Mouse (Mus musculus) neural tube, embryonic 15.5 days (tissue): ENCODE results near the gene Lpin3. TPM values are rescaled to one million over a fixed set of nuclear protein-coding genes. Genes with fewer than 3 reads are reported as not detected.

Source experiments
- ATAC-seq: fragments of 200-750 bp; cut with Nextera tagmentation; 2 replicates; pipeline ENCODE4 v1.8.0; 2017; ENCODE audit warnings: mild to moderate bottlenecking, moderate TSS enrichment, moderate library complexity; ENCODE audit not compliant: low FRiP score
- H3K27ac ChIP-seq: fragments of 300-500 bp; sonication (generic); replicated peaks from 2 replicates; pipeline ENCODE4 v1.5.1; 2015; ENCODE audit warnings: mild to moderate bottlenecking, inconsistent platforms
- H3K27me3 ChIP-seq: fragments of 300-500 bp; sonication (generic); replicated peaks from 2 replicates; pipeline ENCODE4 v1.6.1; 2015; ENCODE audit warnings: inconsistent platforms
- H3K36me3 ChIP-seq: fragments of 300-500 bp; sonication (generic); 2 replicates; pipeline ENCODE4 v1.6.1; 2015; ENCODE audit warnings: inconsistent platforms
- H3K4me1 ChIP-seq: fragments of 300-500 bp; sonication (generic); 2 replicates; pipeline ENCODE4 v1.6.1; 2015; ENCODE audit warnings: inconsistent platforms
- H3K4me2 ChIP-seq: fragments of 300-500 bp; sonication (generic); 2 replicates; pipeline ENCODE4 v1.6.1; 2015; ENCODE audit warnings: inconsistent platforms, mild to moderate bottlenecking, moderate library complexity
- H3K4me3 ChIP-seq: fragments of 300-500 bp; sonication (generic); replicated peaks from 2 replicates; pipeline ENCODE4 v1.5.1; 2015; ENCODE audit warnings: mild to moderate bottlenecking, inconsistent platforms
- H3K9ac ChIP-seq: fragments of 300-500 bp; sonication (generic); replicated peaks from 2 replicates; pipeline ENCODE4 v1.6.1; 2015; ENCODE audit warnings: mild to moderate bottlenecking, inconsistent platforms
- H3K9me3 ChIP-seq: fragments of 300-500 bp; sonication (generic); replicated peaks from 2 replicates; pipeline ENCODE4 v1.6.1; 2016; ENCODE audit warnings: inconsistent platforms
- WGBS: fragments of 180-500 bp; shearing (Covaris S2); methylation state at CpG from one replicate; pipeline ENCODE4 v1.1.7; 2015; ENCODE audit warnings: mixed read lengths; 5-methylcytosine and 5-hydroxymethylcytosine counted together
- polyA plus RNA-seq: library from polyadenylated mRNA; unstranded; fragments of >200 nt; fragmentation: Nextera tagmentation; extraction: Ambion mirVana; gene quantifications from 2 replicates; pipeline ENCODE4 v1.2.1, GENCODE M21; 2015

Lpin3 gene
- polyA plus RNA-seq, 1 experiment from 2014 or later = 0.72 TPM

DNA sequence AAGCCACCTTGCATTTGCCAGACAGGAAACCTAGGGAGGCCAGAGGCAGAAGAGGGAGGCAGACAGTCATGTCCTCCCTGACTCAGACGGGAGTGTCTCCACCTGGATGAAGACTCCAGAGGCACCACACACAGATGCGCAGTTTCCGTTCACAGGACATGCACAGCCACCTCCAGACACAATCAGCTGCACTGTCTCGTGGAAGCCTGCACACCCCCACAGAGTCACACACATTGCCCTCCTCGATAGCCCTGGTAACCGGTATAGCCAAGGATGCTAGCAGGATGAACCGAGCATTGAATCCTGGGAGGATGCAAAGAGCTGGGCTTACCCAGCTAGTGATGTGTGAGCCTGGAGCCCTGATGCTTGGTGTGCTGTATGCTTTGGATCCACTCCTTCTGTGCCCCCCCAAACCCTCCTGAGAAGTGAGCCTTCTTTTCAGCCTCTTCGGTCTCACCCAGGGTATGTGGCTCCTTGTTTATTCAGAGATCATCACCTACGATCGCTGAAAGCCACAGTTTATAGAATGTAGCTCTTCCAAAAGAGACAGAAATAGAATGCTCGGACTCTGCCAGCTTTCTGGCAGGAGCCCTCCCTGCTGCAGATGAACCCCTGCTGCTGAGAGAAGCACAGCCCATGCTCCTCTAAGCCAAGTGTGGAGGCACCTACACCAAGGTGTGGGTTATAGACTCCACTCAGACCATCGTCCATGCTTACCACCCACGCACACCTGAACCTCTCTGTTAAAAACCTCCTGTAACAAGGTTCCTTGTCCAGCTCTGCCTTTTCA, 35.5 kb downstream of the Lpin3 start:
- no peak overlapping the region for H3K9ac ChIP-seq
- peaks cover 24% of the 10 kb centered on the region for H3K27me3 ChIP-seq
- no peak for ATAC-seq
- H3K4me3 ChIP-seq = no peak overlapping the region
- no peaks in the 10 kb centered on the region for H3K36me3 ChIP-seq
- H3K9me3 ChIP-seq = no peaks in the 10 kb centered on the region
- 77% methylated on average over 13 of the region's 13 CpGs for WGBS
- H3K4me1 ChIP-seq = peaks cover 13% of the 10 kb centered on the region
- no peak overlapping the region for H3K27ac ChIP-seq
- no peak overlapping the region for H3K4me2 ChIP-seq

GRCm38 (mm10) chr2:160916714-160917113, 36.2 kb downstream of the Lpin3 start:
- Histone ChIP-seq H3K36me3 (no peaks in the 10 kb centered on the region), H3K4me1 (peaks cover 9% of the 10 kb centered on the region), H3K4me3 (no peak overlapping the region), H3K27ac (no peak overlapping the region), H3K9ac (no peak overlapping the region), H3K9me3 (no peaks in the 10 kb centered on the region), H3K4me2 (no peak overlapping the region), H3K27me3 (peaks cover 17% of the 10 kb centered on the region)
- ATAC-seq = no peak
- WGBS = 65% methylated on average over 8 of the region's 8 CpGs

DNA sequence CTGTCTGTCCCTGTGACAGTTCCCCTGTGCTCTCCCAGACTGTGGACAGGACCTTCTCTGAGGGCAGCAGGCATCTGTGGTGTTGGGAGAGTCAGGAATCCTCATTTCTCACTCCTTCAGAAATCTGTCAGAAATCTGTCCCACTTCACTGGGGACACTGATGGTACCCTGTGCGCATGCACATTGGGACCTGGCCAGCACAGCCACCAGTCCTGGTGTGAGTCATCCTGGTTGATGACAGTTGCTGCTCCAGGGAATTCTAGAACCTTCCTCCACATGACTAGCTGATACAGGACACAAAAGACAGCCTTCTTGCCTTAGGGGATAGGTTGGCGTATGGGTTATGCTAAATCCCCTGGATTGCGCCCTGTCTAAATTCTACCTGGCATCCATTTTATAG, 36.8 kb downstream of the Lpin3 start:
- Histone ChIP-seq H3K4me3 (no peak overlapping the region), H3K4me2 (no peak overlapping the region), H3K9ac (no peak overlapping the region), H3K36me3 (no peaks in the 10 kb centered on the region), H3K4me1 (peaks cover 3% of the 10 kb centered on the region), H3K9me3 (no peaks in the 10 kb centered on the region), H3K27me3 (peaks cover 11% of the 10 kb centered on the region), H3K27ac (no peak overlapping the region)
- no peak for ATAC-seq
- WGBS = 95% methylated on average over 3 of the region's 3 CpGs

GRCm38 (mm10) chr2:160918154-160918929, 37.9 kb downstream of the Lpin3 start:
- 52% methylated on average over 8 of the region's 8 CpGs for WGBS
- Histone ChIP-seq H3K27me3 (peaks cover under 1% of the 10 kb centered on the region), H3K4me1 (no peaks in the 10 kb centered on the region), H3K36me3 (no peaks in the 10 kb centered on the region), H3K4me3 (no peak overlapping the region), H3K9me3 (no peaks in the 10 kb centered on the region), H3K9ac (no peak overlapping the region), H3K4me2 (no peak overlapping the region), H3K27ac (no peak overlapping the region)
- no peak for ATAC-seq

DNA sequence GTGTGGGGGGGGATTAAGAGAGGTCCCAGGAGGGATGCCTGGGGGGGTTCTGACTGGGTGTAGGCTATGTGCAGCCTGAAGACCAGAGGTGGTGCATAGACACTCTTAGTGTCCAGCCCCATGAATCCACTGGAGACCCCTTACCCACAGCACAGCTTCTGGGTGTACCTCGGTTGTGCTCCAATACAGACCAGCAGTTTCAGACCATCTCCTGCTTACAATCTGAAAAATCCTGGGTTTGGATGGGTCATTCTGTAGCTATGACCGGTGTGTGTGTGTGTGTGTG, 38.4 kb downstream of the Lpin3 start:
- Histone ChIP-seq H3K4me2 (no peak overlapping the region), H3K4me3 (no peak overlapping the region), H3K27me3 (no peaks in the 10 kb centered on the region; the same call in 1 of the 2 replicates), H3K27ac (no peak overlapping the region), H3K4me1 (no peaks in the 10 kb centered on the region), H3K9me3 (no peaks in the 10 kb centered on the region), H3K36me3 (no peaks in the 10 kb centered on the region), H3K9ac (no peak overlapping the region)
- no peak for ATAC-seq
- 81% methylated on average over 2 of the region's 2 CpGs for WGBS

- H3K36me3 ChIP-seq = no peaks in the 10 kb centered on the region
Observed at GRCm38 (mm10) chr2:160921285-160921684, 40.8 kb downstream of the Lpin3 start.

DNA sequence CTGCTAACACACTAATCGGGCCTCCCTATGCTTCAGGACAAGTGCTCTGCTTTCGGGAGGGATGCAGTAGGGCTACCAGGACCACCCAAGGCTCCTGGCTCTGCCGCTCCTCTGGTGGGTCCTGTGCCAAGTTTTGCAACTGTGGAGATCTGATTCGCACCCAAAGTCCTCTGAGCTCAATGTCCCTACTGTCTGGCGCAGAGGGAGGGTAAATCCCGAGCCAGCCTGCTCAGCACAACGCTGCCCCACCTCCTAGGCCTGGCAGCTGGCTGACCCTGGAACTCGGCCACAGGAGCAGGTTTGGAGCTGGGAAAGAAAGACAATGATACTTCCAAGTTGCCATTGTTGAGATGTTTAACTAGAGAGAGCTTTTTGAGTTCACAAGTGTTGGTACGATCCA, 44.7 kb downstream of the Lpin3 start:
- Histone ChIP-seq H3K4me3 (no peak overlapping the region), H3K4me1 (no peaks in the 10 kb centered on the region; the same call in 1 of the 2 replicates), H3K27me3 (no peaks in the 10 kb centered on the region), H3K4me2 (no peak overlapping the region), H3K36me3 (no peaks in the 10 kb centered on the region), H3K27ac (no peak overlapping the region), H3K9ac (no peak overlapping the region), H3K9me3 (no peaks in the 10 kb centered on the region)
- ATAC-seq = no peak
- WGBS = 73% methylated on average over 9 of the region's 9 CpGs

More at GRCm38 (mm10) chr2:160921285-160921684, 40.8 kb downstream of the Lpin3 start:
- ATAC-seq = no peak
- no peaks in the 10 kb centered on the region for H3K9me3 ChIP-seq
- WGBS = 78% methylated on average over 5 of the region's 7 CpGs
- H3K4me3 ChIP-seq = no peak overlapping the region
- no peak overlapping the region for H3K27ac ChIP-seq
- H3K27me3 ChIP-seq = no peaks in the 10 kb centered on the region; the same call in 1 of the 2 replicates
- H3K9ac ChIP-seq = no peak overlapping the region
- no peaks in the 10 kb centered on the region; the same call in 1 of the 2 replicates for H3K4me1 ChIP-seq
- H3K4me2 ChIP-seq = no peak overlapping the region

DNA sequence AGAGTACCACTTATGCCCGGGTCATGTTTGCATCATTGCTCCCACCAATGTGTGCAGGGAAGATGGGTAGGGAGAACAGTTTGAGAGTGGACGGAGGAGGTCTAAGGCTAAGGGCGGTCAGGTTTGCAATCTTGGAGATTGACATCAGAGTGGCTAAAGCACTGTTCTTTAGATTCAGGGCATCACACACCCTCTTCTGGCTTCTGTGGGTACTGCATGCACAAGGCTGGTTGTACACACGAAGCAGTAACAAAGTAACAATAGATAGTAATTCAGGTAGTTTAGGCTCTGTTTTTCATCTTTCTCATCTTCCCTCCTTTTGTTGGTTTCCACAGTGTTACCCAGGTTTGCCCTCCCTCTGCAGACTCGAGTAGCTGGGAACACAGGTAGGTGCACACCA, 50.9 kb downstream of the Lpin3 start:
- 95% methylated on average over 5 of the region's 5 CpGs for WGBS
- no peak overlapping the region for H3K4me2 ChIP-seq
- peaks cover 3% of the 10 kb centered on the region; the same call in 1 of the 2 replicates for H3K4me1 ChIP-seq
- no peaks in the 10 kb centered on the region for H3K27me3 ChIP-seq
- ATAC-seq = no peak
- no peak overlapping the region for H3K9ac ChIP-seq
- H3K36me3 ChIP-seq = no peaks in the 10 kb centered on the region
- no peaks in the 10 kb centered on the region for H3K9me3 ChIP-seq
- H3K4me3 ChIP-seq = no peak overlapping the region
- no peak overlapping the region for H3K27ac ChIP-seq

DNA sequence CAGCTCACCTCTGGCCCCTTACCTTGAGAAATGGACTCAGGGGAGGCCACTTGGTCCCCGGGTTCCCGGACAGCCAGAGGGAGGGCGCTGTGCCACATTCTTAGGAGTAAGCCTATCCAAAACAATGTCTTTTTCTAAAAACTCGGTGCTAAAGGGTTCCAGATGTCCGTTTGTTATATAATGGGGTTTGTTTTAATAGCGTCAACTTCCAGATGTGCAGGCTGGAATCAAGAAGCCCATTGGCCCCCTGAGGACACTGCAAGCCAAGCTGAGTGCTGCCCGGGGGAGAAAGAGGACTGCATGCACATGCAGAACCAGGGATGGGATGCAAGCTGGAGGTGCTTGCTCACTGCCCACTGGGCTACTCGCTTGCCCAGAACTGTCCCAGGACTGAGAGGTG, 51.9 kb downstream of the Lpin3 start:
- Histone ChIP-seq H3K27ac (no peak overlapping the region), H3K9ac (no peak overlapping the region), H3K4me3 (no peak overlapping the region), H3K36me3 (no peaks in the 10 kb centered on the region), H3K27me3 (no peaks in the 10 kb centered on the region), H3K4me1 (peaks cover 3% of the 10 kb centered on the region; the same call in 1 of the 2 replicates), H3K9me3 (no peaks in the 10 kb centered on the region), H3K4me2 (no peak overlapping the region)
- no peak for ATAC-seq
- 75% methylated on average over 8 of the region's 8 CpGs for WGBS

DNA sequence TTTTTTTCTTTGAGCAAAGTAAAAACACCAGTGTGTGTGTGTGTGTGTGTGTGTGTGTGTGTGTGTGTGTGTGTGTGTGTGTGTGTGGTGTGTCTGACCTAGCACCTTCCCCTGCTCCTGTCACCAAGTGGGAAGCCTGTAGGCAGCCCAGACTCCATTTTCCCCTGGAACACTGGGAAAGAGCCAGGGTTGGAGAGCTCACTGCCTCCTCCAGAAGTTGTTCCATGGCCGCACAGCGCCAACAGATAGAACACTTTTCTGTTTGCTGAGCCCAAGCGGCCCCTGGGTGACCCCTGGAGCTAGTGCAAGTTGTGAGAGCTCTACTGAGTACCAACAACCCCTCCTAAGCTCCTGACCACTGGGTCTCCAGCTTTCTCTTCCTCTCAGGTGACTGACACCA, 52.5 kb downstream of the Lpin3 start:
- WGBS = 76% methylated on average over 3 of the region's 3 CpGs

GRCm38 (mm10) chr2:160933890-160934289, 53.4 kb downstream of the Lpin3 start:
- no peak overlapping the region for H3K27ac ChIP-seq
- H3K4me1 ChIP-seq = peaks cover 3% of the 10 kb centered on the region; the same call in 1 of the 2 replicates
- no peak overlapping the region for H3K4me2 ChIP-seq
- 81% methylated on average over 5 of the region's 5 CpGs for WGBS
- no peak overlapping the region for H3K4me3 ChIP-seq
- no peaks in the 10 kb centered on the region for H3K9me3 ChIP-seq
- no peaks in the 10 kb centered on the region for H3K36me3 ChIP-seq
- H3K27me3 ChIP-seq = no peaks in the 10 kb centered on the region
- no peak overlapping the region for H3K9ac ChIP-seq
- ATAC-seq = no peak

More for the DNA sequence above, 52.5 kb downstream of the Lpin3 start:
- no peak overlapping the region for H3K4me3 ChIP-seq
- no peak overlapping the region for H3K9ac ChIP-seq
- no peak for ATAC-seq
- H3K4me2 ChIP-seq = no peak overlapping the region
- H3K9me3 ChIP-seq = no peaks in the 10 kb centered on the region
- H3K27me3 ChIP-seq = no peaks in the 10 kb centered on the region
- H3K36me3 ChIP-seq = no peaks in the 10 kb centered on the region
- H3K4me1 ChIP-seq = peaks cover 3% of the 10 kb centered on the region; the same call in 1 of the 2 replicates
- no peak overlapping the region for H3K27ac ChIP-seq

DNA sequence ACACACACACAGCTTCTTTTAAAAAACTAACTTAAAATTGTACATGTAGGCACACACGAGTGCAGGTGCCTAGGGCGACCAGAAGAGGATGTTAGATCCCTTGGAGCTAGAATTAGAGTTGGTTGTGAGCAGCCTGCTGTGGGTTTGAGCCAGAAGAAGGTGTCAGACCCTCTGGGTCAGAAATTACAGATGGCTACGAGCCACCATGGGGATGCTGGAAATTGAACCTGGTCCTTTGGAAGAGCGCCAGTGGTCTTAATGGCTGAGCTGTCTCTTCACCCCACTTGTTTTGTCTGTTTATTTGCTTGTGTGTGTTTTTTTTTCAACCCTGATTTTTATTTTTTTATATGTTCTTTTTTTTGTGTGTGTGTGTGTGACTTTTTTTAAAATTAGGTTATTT, 54.0 kb downstream of the Lpin3 start:
- H3K27ac ChIP-seq = no peak overlapping the region
- peaks cover 3% of the 10 kb centered on the region; the same call in 1 of the 2 replicates for H3K4me1 ChIP-seq
- no peaks in the 10 kb centered on the region for H3K27me3 ChIP-seq
- H3K36me3 ChIP-seq = no peaks in the 10 kb centered on the region
- H3K4me3 ChIP-seq = no peak overlapping the region
- H3K9ac ChIP-seq = no peak overlapping the region
- H3K4me2 ChIP-seq = no peak overlapping the region
- ATAC-seq = no peak
- H3K9me3 ChIP-seq = no peaks in the 10 kb centered on the region
- 72% methylated on average over 4 of the region's 4 CpGs for WGBS
